Mouse (Mus musculus) c-Kit-positive CD71-positive TER-119-negative erythroid progenitor cells, embryonic 14.5 days (primary cell): ENCODE measurements around the gene Ppt2.

Experiments
- DNase-seq: peaks from one replicate; pipeline ENCODE4 v3.0.0-alpha.2; 2013; ENCODE audit warnings: low read depth

Gene Ppt2

GRCm38 (mm10) chr17:34587423-34587811 is 40.9 kb downstream of the Ppt2 start:
- peak; percentile 82 for DNase-seq

- no peak for DNase-seq
Measured at GRCm38 (mm10) chr17:34586796-34587422, 41.4 kb downstream of the Ppt2 start.

GRCm38 (mm10) chr17:34585877-34586771 is 42.2 kb downstream of the Ppt2 start:
- no peak for DNase-seq

- no peak for DNase-seq
Measured at GRCm38 (mm10) chr17:34585121-34585520, 43.2 kb downstream of the Ppt2 start.

GRCm38 (mm10) chr17:34583819-34584218 is 44.5 kb downstream of the Ppt2 start:
- DNase-seq: no peak

- no peak for DNase-seq
Measured at GRCm38 (mm10) chr17:34583397-34583796, 44.9 kb downstream of the Ppt2 start.

- DNase-seq: no peak
Measured at GRCm38 (mm10) chr17:34582528-34582927, 45.8 kb downstream of the Ppt2 start.

GRCm38 (mm10) chr17:34578070-34578469 is 50.2 kb downstream of the Ppt2 start:
- no peak for DNase-seq

GRCm38 (mm10) chr17:34576577-34576976 is 51.7 kb downstream of the Ppt2 start:
- DNase-seq: no peak

GRCm38 (mm10) chr17:34572361-34572760 is 55.9 kb downstream of the Ppt2 start:
- DNase-seq: no peak

- DNase-seq: no peak
Measured at GRCm38 (mm10) chr17:34571875-34572274, 56.4 kb downstream of the Ppt2 start.

- no peak for DNase-seq
Measured at GRCm38 (mm10) chr17:34569919-34570318, 58.4 kb downstream of the Ppt2 start.

- DNase-seq: no peak
Measured at GRCm38 (mm10) chr17:34568421-34568820, 59.9 kb downstream of the Ppt2 start.

- no peak for DNase-seq
Measured at GRCm38 (mm10) chr17:34567311-34567710, 61.0 kb downstream of the Ppt2 start.
